Mouse (Mus musculus): Measurements from ENCODE around the gene Phospho1. TPM values are rescaled to one million over a fixed set of nuclear protein-coding genes. Genes with fewer than 3 reads are reported as not detected.

Phospho1 gene
- polyA plus RNA-seq, 1 experiment from 2014 or later, result 0.51 TPM

DNA sequence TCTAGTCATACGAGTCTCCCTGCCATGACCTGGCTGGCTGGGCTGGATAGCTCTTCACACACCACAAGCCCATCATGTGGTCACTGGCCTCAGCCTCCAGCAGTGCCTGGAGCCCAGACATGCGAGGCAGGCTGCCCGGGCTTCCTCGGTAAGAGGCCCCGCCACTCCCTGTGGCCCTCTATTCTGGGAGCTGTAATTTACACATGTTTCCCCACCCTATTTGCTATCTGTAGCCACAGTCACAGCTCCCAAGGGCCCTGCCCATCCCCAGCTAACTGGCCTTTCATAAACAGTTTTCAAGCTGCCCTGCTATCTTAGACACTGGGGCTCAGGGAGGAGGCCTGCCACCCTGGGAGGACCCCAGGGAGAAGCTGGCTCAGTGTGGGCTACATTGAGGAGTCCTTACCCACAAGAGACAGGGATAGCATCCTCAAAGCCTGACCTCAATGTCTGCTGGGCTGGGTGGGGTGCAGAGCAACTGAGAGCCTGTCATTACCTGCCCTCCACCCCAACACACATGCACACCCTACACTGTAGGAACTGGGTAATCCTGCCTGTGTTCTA lies 15.8 kb upstream of the Phospho1 start:
- H3K27me3 ChIP-seq (ENCODE audit: control insufficient read depth, insufficient read depth, low read length), result no peaks in the 10 kb centered on the region
- no peak overlapping the region for H3K9ac ChIP-seq (replicated peaks; ENCODE audit: low read depth, low read length)
- WGBS, result 77% methylated on average over 5 of the region's 5 CpGs
- ATAC-seq (ENCODE audit: low read depth), result no peak
- H3K4me1 ChIP-seq (ENCODE audit: control insufficient read depth, insufficient read depth, low read length), result no peaks in the 10 kb centered on the region
- H3K27ac ChIP-seq (ENCODE audit: low read depth, low read length), result no peak overlapping the region
- no peak overlapping the region for H3K4me3 ChIP-seq (ENCODE audit: low read depth, low read length)
- H3K36me3 ChIP-seq (ENCODE audit: control insufficient read depth, insufficient read depth, low read length), result no peaks in the 10 kb centered on the region
- no peak overlapping the region for H3K4me2 ChIP-seq (ENCODE audit: low read depth, low read length)
- no peaks in the 10 kb centered on the region for H3K9me3 ChIP-seq (ENCODE audit: control insufficient read depth, low read length)

DNA sequence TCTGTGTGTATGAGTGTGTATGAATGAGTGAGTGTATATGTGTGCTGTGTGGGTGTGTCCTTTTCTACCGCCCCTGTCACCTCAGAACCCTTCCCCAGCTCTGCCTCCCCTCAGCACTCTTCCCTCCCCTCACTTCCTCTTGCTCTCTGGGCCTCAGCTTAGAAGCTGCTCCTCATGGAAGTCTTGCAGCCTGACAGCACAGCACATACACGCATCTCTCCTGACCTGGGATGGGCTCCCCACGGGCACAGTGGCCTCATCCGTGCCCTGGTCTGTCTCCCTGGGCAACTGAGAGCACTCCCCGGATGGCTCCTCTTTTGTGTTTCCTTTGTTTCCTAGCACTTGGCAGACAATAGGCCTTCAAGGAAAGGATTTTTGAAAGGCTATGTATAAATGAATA lies 14.7 kb upstream of the Phospho1 start:
- Histone ChIP-seq H3K9ac (replicated peaks; ENCODE audit: low read depth, low read length) (no peak overlapping the region), H3K9me3 (ENCODE audit: control insufficient read depth, low read length) (no peaks in the 10 kb centered on the region), H3K36me3 (ENCODE audit: control insufficient read depth, insufficient read depth, low read length) (no peaks in the 10 kb centered on the region), H3K4me2 (ENCODE audit: low read depth, low read length) (no peak overlapping the region), H3K4me3 (ENCODE audit: low read depth, low read length) (no peak overlapping the region), H3K27ac (ENCODE audit: low read depth, low read length) (no peak overlapping the region), H3K27me3 (ENCODE audit: control insufficient read depth, insufficient read depth, low read length) (no peaks in the 10 kb centered on the region), H3K4me1 (ENCODE audit: control insufficient read depth, insufficient read depth, low read length) (no peaks in the 10 kb centered on the region)
- 16% methylated on average over 5 of the region's 5 CpGs for WGBS
- no peak for ATAC-seq (ENCODE audit: low read depth)

DNA sequence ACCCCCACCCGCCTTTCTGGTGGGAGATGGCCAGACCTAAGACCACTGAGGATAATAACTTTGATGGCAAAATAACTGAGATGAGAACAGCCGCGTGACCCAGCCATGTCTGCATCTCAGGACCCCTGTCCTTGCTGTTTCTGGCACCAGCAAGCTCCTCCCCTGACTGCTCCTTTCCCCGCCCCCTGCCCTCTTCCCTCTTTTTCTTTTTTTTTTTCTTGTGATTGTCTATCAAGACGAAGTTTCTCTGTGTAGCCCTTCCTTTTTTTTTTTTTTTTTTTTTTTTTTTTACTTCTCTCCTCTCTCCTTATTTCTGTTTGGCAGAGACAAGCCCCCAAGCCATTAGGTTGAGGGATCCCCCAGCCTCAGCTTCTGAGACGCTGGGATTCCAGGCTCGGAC lies 13.5 kb upstream of the Phospho1 start:
- no peaks in the 10 kb centered on the region for H3K36me3 ChIP-seq (ENCODE audit: control insufficient read depth, insufficient read depth, low read length)

DNA sequence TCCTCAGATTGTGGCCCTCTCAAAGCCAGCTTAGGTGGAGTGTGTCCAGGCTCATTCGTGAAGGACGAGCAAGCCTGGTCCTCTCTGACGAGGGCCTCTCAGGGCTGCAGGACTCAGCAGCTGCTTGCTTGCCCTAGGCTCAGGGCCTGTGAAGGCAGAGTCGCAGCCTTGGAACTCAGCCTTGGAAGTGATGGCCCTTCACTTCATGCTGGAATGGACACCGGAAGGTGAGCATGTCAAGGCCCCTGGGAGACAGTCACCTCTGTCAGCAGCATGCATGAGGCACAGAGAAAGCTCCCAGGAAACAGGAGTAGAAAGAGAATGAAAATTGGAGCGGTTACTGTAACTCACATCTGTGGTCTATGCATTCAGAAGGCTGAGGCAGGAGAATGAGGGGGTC lies 12.6 kb upstream of the Phospho1 start:
- no peak overlapping the region for H3K4me3 ChIP-seq (ENCODE audit: low read depth, low read length)
- H3K27ac ChIP-seq (ENCODE audit: low read depth, low read length), result no peak overlapping the region
- 79% methylated on average over 6 of the region's 6 CpGs for WGBS
- no peaks in the 10 kb centered on the region for H3K4me1 ChIP-seq (ENCODE audit: control insufficient read depth, insufficient read depth, low read length)
- no peak for ATAC-seq (ENCODE audit: low read depth)
- H3K9me3 ChIP-seq (ENCODE audit: control insufficient read depth, low read length), result no peaks in the 10 kb centered on the region
- no peak overlapping the region for H3K9ac ChIP-seq (replicated peaks; ENCODE audit: low read depth, low read length)
- H3K4me2 ChIP-seq (ENCODE audit: low read depth, low read length), result no peak overlapping the region
- no peaks in the 10 kb centered on the region for H3K36me3 ChIP-seq (ENCODE audit: control insufficient read depth, insufficient read depth, low read length)
- H3K27me3 ChIP-seq (ENCODE audit: control insufficient read depth, insufficient read depth, low read length), result no peaks in the 10 kb centered on the region

More for the DNA sequence above, 13.5 kb upstream of the Phospho1 start:
- Histone ChIP-seq H3K9ac (replicated peaks; ENCODE audit: low read depth, low read length) (no peak overlapping the region), H3K9me3 (ENCODE audit: control insufficient read depth, low read length) (no peaks in the 10 kb centered on the region), H3K4me1 (ENCODE audit: control insufficient read depth, insufficient read depth, low read length) (no peaks in the 10 kb centered on the region), H3K4me2 (ENCODE audit: low read depth, low read length) (no peak overlapping the region), H3K27me3 (ENCODE audit: control insufficient read depth, insufficient read depth, low read length) (no peaks in the 10 kb centered on the region), H3K4me3 (ENCODE audit: low read depth, low read length) (no peak overlapping the region), H3K27ac (ENCODE audit: low read depth, low read length) (no peak overlapping the region)
- ATAC-seq (ENCODE audit: low read depth), result no peak
- 59% methylated on average over 7 of the region's 7 CpGs for WGBS

DNA sequence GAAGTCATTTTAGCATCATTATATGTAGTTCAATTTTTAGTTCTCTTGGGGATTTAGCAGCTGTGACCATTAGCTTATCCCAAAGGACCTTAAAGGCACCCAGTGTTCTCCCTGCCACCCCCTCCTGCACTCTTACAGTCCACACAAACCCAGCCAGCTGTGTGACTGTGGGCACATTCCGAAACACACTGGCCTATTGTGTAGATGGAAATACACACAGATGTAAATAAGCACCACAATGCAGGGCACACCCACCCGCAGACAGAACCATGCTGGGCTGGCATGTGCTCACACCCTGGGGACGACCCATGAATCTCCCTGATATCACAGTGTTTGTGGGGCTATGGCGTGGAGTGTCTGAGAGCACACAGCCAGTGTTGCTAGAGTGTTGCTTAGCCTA lies 12.1 kb upstream of the Phospho1 start:
- H3K27me3 ChIP-seq (ENCODE audit: control insufficient read depth, insufficient read depth, low read length), result no peaks in the 10 kb centered on the region
- H3K4me1 ChIP-seq (ENCODE audit: control insufficient read depth, insufficient read depth, low read length), result no peaks in the 10 kb centered on the region
- H3K9ac ChIP-seq (replicated peaks; ENCODE audit: low read depth, low read length), result no peak overlapping the region
- no peak overlapping the region for H3K27ac ChIP-seq (ENCODE audit: low read depth, low read length)
- H3K4me3 ChIP-seq (ENCODE audit: low read depth, low read length), result no peak overlapping the region
- no peak overlapping the region for H3K4me2 ChIP-seq (ENCODE audit: low read depth, low read length)
- H3K36me3 ChIP-seq (ENCODE audit: control insufficient read depth, insufficient read depth, low read length), result no peaks in the 10 kb centered on the region
- 49% methylated on average over 4 of the region's 4 CpGs for WGBS
- H3K9me3 ChIP-seq (ENCODE audit: control insufficient read depth, low read length), result no peaks in the 10 kb centered on the region
- ATAC-seq (ENCODE audit: low read depth), result no peak

DNA sequence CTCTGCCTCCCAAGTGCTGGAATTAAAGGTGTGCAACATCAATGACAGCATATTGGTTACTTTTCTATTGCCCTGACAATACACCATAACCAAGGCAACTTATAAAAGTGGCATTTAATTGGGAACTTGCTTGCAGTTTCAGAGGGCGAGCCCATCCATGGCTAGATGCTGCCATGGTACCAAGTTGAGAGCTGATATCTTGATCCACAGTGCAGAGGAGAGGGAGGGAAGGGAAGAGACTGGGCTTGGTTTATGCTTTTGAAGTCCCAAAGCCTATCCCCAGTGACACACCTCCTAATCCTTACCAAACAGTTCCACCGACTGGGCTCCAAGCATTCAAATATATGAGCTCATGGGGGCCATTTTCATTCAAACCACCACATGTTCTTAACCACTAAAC lies 10.2 kb upstream of the Phospho1 start:
- Histone ChIP-seq H3K27me3 (ENCODE audit: control insufficient read depth, insufficient read depth, low read length) (no peaks in the 10 kb centered on the region), H3K4me1 (ENCODE audit: control insufficient read depth, insufficient read depth, low read length) (no peaks in the 10 kb centered on the region), H3K36me3 (ENCODE audit: control insufficient read depth, insufficient read depth, low read length) (no peaks in the 10 kb centered on the region), H3K4me2 (ENCODE audit: low read depth, low read length) (no peak overlapping the region), H3K9me3 (ENCODE audit: control insufficient read depth, low read length) (no peaks in the 10 kb centered on the region), H3K9ac (replicated peaks; ENCODE audit: low read depth, low read length) (no peak overlapping the region), H3K27ac (ENCODE audit: low read depth, low read length) (no peak overlapping the region), H3K4me3 (ENCODE audit: low read depth, low read length) (no peak overlapping the region)
- WGBS, result 95% methylated on average over 2 of the region's 2 CpGs
- no peak for ATAC-seq (ENCODE audit: low read depth)

DNA sequence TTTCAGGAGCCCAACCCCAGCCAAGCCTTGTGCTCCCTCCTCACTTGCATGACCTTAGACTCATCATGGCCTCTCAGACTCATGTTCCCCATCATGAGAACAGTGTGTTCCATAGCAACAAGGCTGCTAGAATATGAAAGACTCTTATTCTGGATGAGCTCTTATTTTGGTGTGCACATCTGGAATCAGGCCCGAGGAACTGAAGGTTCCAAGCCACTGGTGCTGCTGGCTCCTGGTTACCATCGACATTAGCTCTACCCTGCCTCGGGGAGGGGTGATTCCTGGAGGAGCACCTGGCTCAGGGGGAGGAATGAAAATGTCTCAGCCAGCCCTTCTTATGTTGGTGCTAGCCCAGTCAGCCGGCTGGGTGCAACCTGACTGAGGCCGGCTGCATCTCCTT lies 9.4 kb upstream of the Phospho1 start:
- H3K9me3 ChIP-seq (ENCODE audit: control insufficient read depth, low read length), result no peaks in the 10 kb centered on the region
- no peak for ATAC-seq (ENCODE audit: low read depth)
- no peak overlapping the region for H3K27ac ChIP-seq (ENCODE audit: low read depth, low read length)
- H3K9ac ChIP-seq (replicated peaks; ENCODE audit: low read depth, low read length), result no peak overlapping the region
- 80% methylated on average over 5 of the region's 5 CpGs for WGBS
- H3K4me3 ChIP-seq (ENCODE audit: low read depth, low read length), result no peak overlapping the region
- H3K4me2 ChIP-seq (ENCODE audit: low read depth, low read length), result no peak overlapping the region
- H3K27me3 ChIP-seq (ENCODE audit: control insufficient read depth, insufficient read depth, low read length), result no peaks in the 10 kb centered on the region
- H3K4me1 ChIP-seq (ENCODE audit: control insufficient read depth, insufficient read depth, low read length), result no peaks in the 10 kb centered on the region
- H3K36me3 ChIP-seq (ENCODE audit: control insufficient read depth, insufficient read depth, low read length), result no peaks in the 10 kb centered on the region

DNA sequence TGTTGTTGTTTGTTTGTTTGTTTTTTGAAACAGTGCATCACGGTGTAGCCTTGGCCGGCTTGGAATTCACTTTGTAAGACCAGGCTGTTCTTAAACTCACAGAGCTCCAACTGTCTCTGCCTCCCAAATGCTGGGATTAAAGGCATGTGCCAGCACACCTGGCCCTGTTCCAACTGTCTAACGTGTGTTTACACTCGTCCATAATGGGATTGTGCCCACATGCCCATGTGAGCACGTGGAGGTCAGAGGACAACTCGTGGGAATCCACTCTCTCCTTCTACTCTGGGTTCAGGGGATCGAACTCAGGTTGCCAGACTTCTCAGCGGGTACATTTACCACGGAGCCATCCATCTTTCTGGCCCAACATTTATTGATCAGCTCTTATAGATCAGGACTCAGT lies 8.9 kb upstream of the Phospho1 start:
- no peak overlapping the region for H3K27ac ChIP-seq (ENCODE audit: low read depth, low read length)
- ATAC-seq (ENCODE audit: low read depth), result no peak
- H3K9me3 ChIP-seq (ENCODE audit: control insufficient read depth, low read length), result no peaks in the 10 kb centered on the region
- H3K4me2 ChIP-seq (ENCODE audit: low read depth, low read length), result no peak overlapping the region
- no peaks in the 10 kb centered on the region for H3K4me1 ChIP-seq (ENCODE audit: control insufficient read depth, insufficient read depth, low read length)
- WGBS, result 79% methylated on average over 9 of the region's 9 CpGs
- no peaks in the 10 kb centered on the region for H3K36me3 ChIP-seq (ENCODE audit: control insufficient read depth, insufficient read depth, low read length)
- no peak overlapping the region for H3K4me3 ChIP-seq (ENCODE audit: low read depth, low read length)
- H3K9ac ChIP-seq (replicated peaks; ENCODE audit: low read depth, low read length), result no peak overlapping the region
- no peaks in the 10 kb centered on the region for H3K27me3 ChIP-seq (ENCODE audit: control insufficient read depth, insufficient read depth, low read length)

DNA sequence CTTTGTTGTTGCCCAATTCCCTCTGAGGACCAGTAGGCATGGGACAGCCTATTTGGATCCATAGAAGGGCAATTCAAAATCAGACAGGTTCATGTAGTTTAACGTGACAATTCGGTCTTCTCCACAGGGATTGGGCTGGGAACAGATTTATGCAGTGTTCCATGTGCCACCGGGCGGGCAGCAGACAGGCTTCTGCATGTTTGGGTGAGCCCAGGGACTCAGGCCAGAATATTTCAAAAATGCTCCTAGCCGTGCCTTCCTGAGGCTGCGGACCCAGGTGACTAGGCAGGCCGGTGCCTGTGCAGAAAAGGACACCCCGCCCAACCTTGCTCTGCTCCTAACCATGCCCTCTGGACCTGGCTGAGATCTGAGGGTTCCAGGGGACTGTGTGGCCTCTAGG lies 5.2 kb upstream of the Phospho1 start:
- H3K27me3 ChIP-seq (ENCODE audit: control insufficient read depth, insufficient read depth, low read length), result peaks cover 2% of the 10 kb centered on the region
- no peaks in the 10 kb centered on the region for H3K9me3 ChIP-seq (ENCODE audit: control insufficient read depth, low read length)
- no peak overlapping the region for H3K9ac ChIP-seq (replicated peaks; ENCODE audit: low read depth, low read length)
- H3K4me3 ChIP-seq (ENCODE audit: low read depth, low read length), result no peak overlapping the region
- no peaks in the 10 kb centered on the region for H3K36me3 ChIP-seq (ENCODE audit: control insufficient read depth, insufficient read depth, low read length)
- H3K4me1 ChIP-seq (ENCODE audit: control insufficient read depth, insufficient read depth, low read length), result no peaks in the 10 kb centered on the region
- no peak overlapping the region for H3K4me2 ChIP-seq (ENCODE audit: low read depth, low read length)
- H3K27ac ChIP-seq (ENCODE audit: low read depth, low read length), result no peak overlapping the region
- 86% methylated on average over 8 of the region's 8 CpGs for WGBS
- ATAC-seq (ENCODE audit: low read depth), result no peak
